8 mouse cellular contexts compared by ENCODE assay signal in the genomic region with DNA sequence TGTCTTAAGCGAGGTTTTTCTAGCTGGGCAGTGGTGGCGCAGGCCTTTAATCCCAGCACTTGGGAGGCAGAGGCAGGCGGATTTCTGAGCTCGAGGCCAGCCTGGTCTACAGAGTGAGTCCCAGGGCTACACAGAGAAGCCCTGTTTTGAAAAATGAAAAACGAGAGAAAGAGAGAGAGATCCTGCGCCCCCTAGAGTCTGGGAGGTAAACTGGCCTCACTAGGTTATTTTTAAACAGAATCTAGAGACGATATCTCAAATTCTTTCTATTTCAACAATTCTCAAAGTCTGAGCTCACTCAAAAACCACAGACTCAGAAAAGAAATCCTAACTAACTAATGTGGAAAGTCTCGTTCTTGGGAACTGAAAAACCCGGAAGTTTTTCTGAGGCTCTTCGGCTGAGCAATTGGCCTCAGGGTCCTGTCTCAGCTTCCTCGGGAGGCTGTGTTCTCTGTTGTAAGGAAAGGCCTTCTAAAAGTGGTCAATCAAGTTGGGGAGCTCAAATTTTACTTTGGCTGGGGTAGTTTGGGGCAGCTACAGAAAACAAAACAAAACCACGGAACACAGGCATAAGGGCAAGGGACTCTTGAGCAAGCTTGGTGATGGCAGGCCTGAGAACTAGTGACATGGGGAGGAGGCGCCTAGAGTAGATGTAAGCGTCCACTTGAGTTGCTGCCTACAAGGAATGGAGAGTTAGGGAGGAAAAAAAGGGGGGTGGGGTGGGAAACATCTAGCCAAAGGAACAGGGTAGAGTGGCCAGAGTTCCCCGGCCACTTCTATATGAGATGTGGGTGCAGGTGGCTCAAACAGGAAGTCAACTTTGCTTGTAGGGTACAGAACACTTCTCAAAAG. TPM values are rescaled to one million over a fixed set of nuclear protein-coding genes. Genes with fewer than 3 reads are reported as not detected.
DNase-seq lines count a peak whose midpoint lies in the region; ATAC-seq and TF ChIP-seq lines count a peak whose summit lies in the region.

No protein-coding gene starts in this region.

- peak overlapping the region; percentile 92; the same call in 1 of the 2 replicates for H3K4me2 ChIP-seq in midbrain, embryonic 15.5 days
- no peak overlapping the region for H3K4me2 ChIP-seq in midbrain, embryonic 16.5 days (ENCODE audit: low read length)
- H3K4me2 ChIP-seq in liver, embryonic 14.5 days (ENCODE audit: low read depth), result peak overlapping the region; percentile 96
- H3K4me2 ChIP-seq in stomach, postnatal 0 days (replicated peaks; ENCODE audit: low read depth), result no peak overlapping the region; the same call in 1 of the 2 replicates

- no peak for TF ChIP-seq EP300 in liver, embryonic 14.5 days (IDR thresholded peaks at IDR 0.05; ENCODE audit: low read depth)
- TF ChIP-seq EP300 in stomach, postnatal 0 days (optimal IDR thresholded peaks at IDR 0.05), result no peak

- TF ChIP-seq POLR2A in brain, embryonic 14.5 days (IDR thresholded peaks at IDR 0.05; ENCODE audit: borderline replicate concordance, extremely low read depth, insufficient read depth, insufficient read length, poor library complexity, severe bottlenecking), result no peak

- H3K27ac ChIP-seq in midbrain, embryonic 15.5 days, result no peak overlapping the region
- no peak overlapping the region for H3K27ac ChIP-seq in midbrain, embryonic 16.5 days (ENCODE audit: low read length)
- H3K27ac ChIP-seq in liver, embryonic 14.5 days, result no peak overlapping the region
- H3K27ac ChIP-seq in stomach, postnatal 0 days (replicated peaks), result peak overlapping the region; percentile 90; the same call in 1 of the 2 replicates

- peaks cover 28% of the 10 kb centered on the region for H3K4me1 ChIP-seq in midbrain, embryonic 15.5 days
- peaks cover 20% of the 10 kb centered on the region for H3K4me1 ChIP-seq in midbrain, embryonic 16.5 days (ENCODE audit: control insufficient read depth, insufficient read depth, low read length)
- peaks cover 0 to 8% of the 10 kb centered on the region in 2 experiments; a peak in 3 of 4 replicates for H3K4me1 ChIP-seq in liver, embryonic 14.5 days (replicated peaks; ENCODE audit: control insufficient read depth in 2 of 2, insufficient read depth in 2 of 2, low read length in 1 of 2)
- no peaks in the 10 kb centered on the region; the same call in 1 of the 2 replicates for H3K4me1 ChIP-seq in stomach, postnatal 0 days (replicated peaks; ENCODE audit: control insufficient read depth, insufficient read depth)

- H3K9ac ChIP-seq in midbrain, embryonic 15.5 days, result no peak overlapping the region
- no peak overlapping the region for H3K9ac ChIP-seq in midbrain, embryonic 16.5 days (ENCODE audit: low read depth, low read length)
- no peak overlapping the region for H3K9ac ChIP-seq in liver, embryonic 14.5 days (replicated peaks)
- no peak overlapping the region for H3K9ac ChIP-seq in stomach, postnatal 0 days (ENCODE audit: low read length)

- no peaks in the 10 kb centered on the region for H3K9me3 ChIP-seq in midbrain, embryonic 15.5 days
- H3K9me3 ChIP-seq in midbrain, embryonic 16.5 days (replicated peaks; ENCODE audit: control insufficient read depth, low read length, poor library complexity, severe bottlenecking), result no peaks in the 10 kb centered on the region
- H3K9me3 ChIP-seq in liver, embryonic 14.5 days (ENCODE audit: control insufficient read depth, low read length), result no peaks in the 10 kb centered on the region
- H3K9me3 ChIP-seq in stomach, postnatal 0 days (ENCODE audit: control insufficient read depth, low read length), result no peaks in the 10 kb centered on the region

- DNase-seq in brain, embryonic 14.5 days (ENCODE audit: low read depth), result no peak
- DNase-seq in liver, embryonic 14.5 days (ENCODE audit: low read depth in 3 of 3, low spot score in 3 of 3), result no peak
- DNase-seq in stomach, postnatal 0 days (ENCODE audit: low spot score), result no peak
- DNase-seq in layer of hippocampus, adult 9-10 months (ENCODE audit: low spot score), result no peak
- no peak for DNase-seq in adrenal gland, postnatal 25 days

- no peaks in the 10 kb centered on the region for H3K27me3 ChIP-seq in midbrain, embryonic 15.5 days (replicated peaks)
- H3K27me3 ChIP-seq in midbrain, embryonic 16.5 days (ENCODE audit: control insufficient read depth, insufficient read depth, low read depth, low read length), result no peaks in the 10 kb centered on the region
- H3K27me3 ChIP-seq in liver, embryonic 14.5 days (ENCODE audit: control insufficient read depth, insufficient read depth, low read length), result no peaks in the 10 kb centered on the region
- H3K27me3 ChIP-seq in stomach, postnatal 0 days (ENCODE audit: control insufficient read depth, insufficient read depth, low read length), result no peaks in the 10 kb centered on the region

- no peak overlapping the region for H3K4me3 ChIP-seq in midbrain, embryonic 15.5 days
- no peak overlapping the region; the same call in 1 of the 2 replicates for H3K4me3 ChIP-seq in midbrain, embryonic 16.5 days (ENCODE audit: low read depth, low read length)
- peak overlapping the region in 1 of 2 experiments; percentile 66; a peak in 1 of 4 replicates for H3K4me3 ChIP-seq in liver, embryonic 14.5 days (ENCODE audit: insufficient read depth in 1 of 2, low read depth in 2 of 2, low read length in 2 of 2)
- no peak overlapping the region for H3K4me3 ChIP-seq in stomach, postnatal 0 days (ENCODE audit: low read depth, low read length)

- 0 out of 2 replicates have a peak, but pooled peaks have one; percentile 11 for TF ChIP-seq CTCF in brain, embryonic 14.5 days (IDR thresholded peaks at IDR 0.05; ENCODE audit: borderline replicate concordance, extremely low read depth, insufficient read depth, insufficient read length)
- TF ChIP-seq CTCF in liver, embryonic 14.5 days (IDR thresholded peaks at IDR 0.05; ENCODE audit: low read depth), result peak; percentile 54
- peak; percentile 61 for TF ChIP-seq CTCF in stomach, postnatal 0 days (IDR thresholded peaks at IDR 0.05; ENCODE audit: low read depth)

- no peak for ATAC-seq in midbrain, embryonic 15.5 days (replicated peaks)
- no peak for ATAC-seq in midbrain, embryonic 16.5 days
- no peak for ATAC-seq in liver, embryonic 14.5 days (ENCODE audit: insufficient read depth)
- ATAC-seq in stomach, postnatal 0 days (ENCODE audit: low FRiP score, low TSS enrichment), result no peak
- ATAC-seq in erythroid progenitor cell, adult 5-6 weeks (replicated peaks; ENCODE audit: low FRiP score, poor library complexity, severe bottlenecking), result no peak

- no peaks in the 10 kb centered on the region for H3K36me3 ChIP-seq in midbrain, embryonic 15.5 days (replicated peaks)
- no peaks in the 10 kb centered on the region for H3K36me3 ChIP-seq in midbrain, embryonic 16.5 days (ENCODE audit: control insufficient read depth, insufficient read depth, low read length)
- H3K36me3 ChIP-seq in liver, embryonic 14.5 days (replicated peaks; ENCODE audit: control insufficient read depth, insufficient read depth, low read depth), result no peaks in the 10 kb centered on the region
- H3K36me3 ChIP-seq in stomach, postnatal 0 days (ENCODE audit: control insufficient read depth, insufficient read depth, low read length), result no peaks in the 10 kb centered on the region

- 88% methylated on average over 15 of the region's 15 CpGs for WGBS in midbrain, embryonic 15.5 days
- 87% methylated on average over 15 of the region's 15 CpGs for WGBS in midbrain, embryonic 16.5 days
- 55% methylated on average over 15 of the region's 15 CpGs for WGBS in liver, embryonic 14.5 days (ENCODE audit: insufficient replicate concordance)
- 79% methylated on average over 15 of the region's 15 CpGs for WGBS in stomach, postnatal 0 days

RNA-seq across cellular contexts. Expression of a gene that starts 8.0 kb away (rescaled TPM):
- 12.8 and 13.4 TPM in 2 replicates for polyA plus RNA-seq in midbrain, embryonic 15.5 days (2015; fragmentation: Nextera tagmentation; extraction: Ambion mirVana)
- 12.9 and 20.1 TPM in 2 replicates for polyA plus RNA-seq in midbrain, embryonic 16.5 days (2015; fragmentation: Nextera tagmentation; extraction: Ambion mirVana)
- 19.7 and 21.3 TPM in 2 replicates for polyA plus RNA-seq in brain, embryonic 14.5 days (2012; rRNA removed)
- polyA plus RNA-seq in liver, embryonic 14.5 days (2012; rRNA removed), result 1.9 and 2.3 TPM in 2 replicates
- 1.2 and 1.9 TPM in 2 replicates for polyA plus RNA-seq in liver, embryonic 14.5 days (2014; fragmentation: Nextera tagmentation; extraction: Ambion mirVana)
- polyA plus RNA-seq in stomach, postnatal 0 days (2015; fragmentation: Nextera tagmentation; extraction: Ambion mirVana), result 14.7 and 16.6 TPM in 2 replicates
- total RNA-seq in erythroid progenitor cell, adult 5-6 weeks (2015; ENCODE audit: low replicate concordance), result 2.5 and 4.7 TPM in 2 replicates
- total RNA-seq in erythroid progenitor cell, adult 5-6 weeks (2017; ENCODE audit: low replicate concordance), result 0.23 and 1.2 TPM in 2 replicates
- total RNA-seq in adrenal gland, postnatal 25 days (2021), result 15.5 and 16.3 TPM in 2 replicates

RNA-seq across cellular contexts. Expression of a gene that starts 17.4 kb away (rescaled TPM):
- 4.7 and 6.4 TPM in 2 replicates for polyA plus RNA-seq in midbrain, embryonic 15.5 days (2015; fragmentation: Nextera tagmentation; extraction: Ambion mirVana)
- polyA plus RNA-seq in midbrain, embryonic 16.5 days (2015; fragmentation: Nextera tagmentation; extraction: Ambion mirVana), result 6.4 and 8.6 TPM in 2 replicates
- polyA plus RNA-seq in brain, embryonic 14.5 days (2012; rRNA removed), result 0.59 and 3.3 TPM in 2 replicates
- polyA plus RNA-seq in liver, embryonic 14.5 days (2012; rRNA removed), result 0.04 and 0.08 TPM in 2 replicates
- polyA plus RNA-seq in liver, embryonic 14.5 days (2014; fragmentation: Nextera tagmentation; extraction: Ambion mirVana), result 0.14 and 0.22 TPM in 2 replicates
- polyA plus RNA-seq in stomach, postnatal 0 days (2015; fragmentation: Nextera tagmentation; extraction: Ambion mirVana), result 0.87 and 0.99 TPM in 2 replicates
- 4.0 TPM in 1 of 2 replicates, not detected in the other for total RNA-seq in erythroid progenitor cell, adult 5-6 weeks (2015; ENCODE audit: low replicate concordance)
- not detected in 2 replicates for total RNA-seq in erythroid progenitor cell, adult 5-6 weeks (2017; ENCODE audit: low replicate concordance)
- total RNA-seq in adrenal gland, postnatal 25 days (2021), result 4.3 and 6.4 TPM in 2 replicates

Comparison
In these comparisons a context has a peak if more than half of its experiments do, and no peak if none do; other contexts are left out.
1. H3K4me2 ChIP-seq: peak in midbrain, embryonic 15.5 days (single experiment) and liver, embryonic 14.5 days (single experiment); none in midbrain, embryonic 16.5 days (single experiment) and stomach, postnatal 0 days (single experiment).
2. CTCF ChIP-seq: peak in every context shown above with its lines; median percentile 61 in stomach, postnatal 0 days; 54 in liver, embryonic 14.5 days; 11 in brain, embryonic 14.5 days.